Mouse (Mus musculus): ENCODE measurements around the gene Mier1. TPM values are rescaled to one million over a fixed set of nuclear protein-coding genes. Genes with fewer than 3 reads are reported as not detected.
A peak's percentile ranks its signal among the peaks of the same experiment; 100 is the strongest.

The Mier1 gene
- polyA plus RNA-seq, 1 experiment from 2014 or later = 45.5 TPM

GRCm38 (mm10) chr4:103112651-103113050 lies 1.5 kb upstream of the Mier1 start:
- Histone ChIP-seq H3K36me3 (ENCODE audit: control insufficient read depth, insufficient read depth, low read length) (no peaks in the 10 kb centered on the region; the same call in 1 of the 2 replicates), H3K4me3 (ENCODE audit: low read depth, low read length) (peak overlapping the region; percentile 66; the same call in 1 of the 2 replicates), H3K4me2 (ENCODE audit: low read depth, low read length) (peak overlapping the region; percentile 71), H3K9ac (replicated peaks; ENCODE audit: low read depth, low read length) (peak overlapping the region; percentile 8; the same call in 1 of the 2 replicates), H3K27me3 (ENCODE audit: control insufficient read depth, insufficient read depth, low read length) (no peaks in the 10 kb centered on the region; the same call in 1 of the 2 replicates), H3K4me1 (ENCODE audit: control insufficient read depth, insufficient read depth, low read length) (peaks cover 17% of the 10 kb centered on the region), H3K27ac (ENCODE audit: low read depth, low read length) (no peak overlapping the region), H3K9me3 (ENCODE audit: control insufficient read depth, low read length) (no peaks in the 10 kb centered on the region)
- no peak for ATAC-seq (ENCODE audit: low read depth)
- WGBS = 25% methylated on average over 7 of the region's 7 CpGs

- 8% methylated on average over 11 of the region's 11 CpGs for WGBS
Measured at GRCm38 (mm10) chr4:103113402-103113801, 788 bp upstream of the Mier1 start.

GRCm38 (mm10) chr4:103118888-103119228 lies 4.7 kb downstream of the Mier1 start:
- peak overlapping the region; percentile 81 for H3K4me3 ChIP-seq (ENCODE audit: low read depth, low read length)
- H3K27me3 ChIP-seq (ENCODE audit: control insufficient read depth, insufficient read depth, low read length) = no peaks in the 10 kb centered on the region; the same call in 1 of the 2 replicates
- H3K4me1 ChIP-seq (ENCODE audit: control insufficient read depth, insufficient read depth, low read length) = peaks cover 22% of the 10 kb centered on the region
- H3K9ac ChIP-seq (replicated peaks; ENCODE audit: low read depth, low read length) = peak overlapping the region; percentile 82
- WGBS = under 1% methylated on average over 14 of the region's 15 CpGs
- H3K27ac ChIP-seq (ENCODE audit: low read depth, low read length) = peak overlapping the region; percentile 88; the same call in 1 of the 2 replicates
- H3K36me3 ChIP-seq (ENCODE audit: control insufficient read depth, insufficient read depth, low read length) = no peaks in the 10 kb centered on the region; the same call in 1 of the 2 replicates
- no peak; the same call in 1 of the 2 replicates for ATAC-seq (ENCODE audit: low read depth)
- H3K4me2 ChIP-seq (ENCODE audit: low read depth, low read length) = peak overlapping the region; percentile 89
- no peaks in the 10 kb centered on the region for H3K9me3 ChIP-seq (ENCODE audit: control insufficient read depth, low read length)

More at GRCm38 (mm10) chr4:103113402-103113801, 788 bp upstream of the Mier1 start:
- Histone ChIP-seq H3K4me1 (ENCODE audit: control insufficient read depth, insufficient read depth, low read length) (peaks cover 17% of the 10 kb centered on the region), H3K27ac (ENCODE audit: low read depth, low read length) (peak overlapping the region; percentile 99), H3K9me3 (ENCODE audit: control insufficient read depth, low read length) (no peaks in the 10 kb centered on the region), H3K36me3 (ENCODE audit: control insufficient read depth, insufficient read depth, low read length) (no peaks in the 10 kb centered on the region; the same call in 1 of the 2 replicates), H3K9ac (replicated peaks; ENCODE audit: low read depth, low read length) (peak overlapping the region; percentile 72), H3K4me3 (ENCODE audit: low read depth, low read length) (peak overlapping the region; percentile 66), H3K27me3 (ENCODE audit: control insufficient read depth, insufficient read depth, low read length) (no peaks in the 10 kb centered on the region; the same call in 1 of the 2 replicates), H3K4me2 (ENCODE audit: low read depth, low read length) (peak overlapping the region; percentile 71)
- ATAC-seq (ENCODE audit: low read depth) = no peak

GRCm38 (mm10) chr4:103119229-103120027 lies 5.2 kb downstream of the Mier1 start:
- peak overlapping the region; percentile 88 for H3K27ac ChIP-seq (ENCODE audit: low read depth, low read length)
- H3K27me3 ChIP-seq (ENCODE audit: control insufficient read depth, insufficient read depth, low read length) = no peaks in the 10 kb centered on the region
- peak overlapping the region; percentile 82 for H3K9ac ChIP-seq (replicated peaks; ENCODE audit: low read depth, low read length)
- no peaks in the 10 kb centered on the region for H3K9me3 ChIP-seq (ENCODE audit: control insufficient read depth, low read length)
- under 1% methylated on average over 54 of the region's 111 CpGs for WGBS
- peak overlapping the region; percentile 89 for H3K4me2 ChIP-seq (ENCODE audit: low read depth, low read length)
- ATAC-seq (ENCODE audit: low read depth) = peak; percentile 55
- H3K4me1 ChIP-seq (ENCODE audit: control insufficient read depth, insufficient read depth, low read length) = peaks cover 22% of the 10 kb centered on the region
- H3K36me3 ChIP-seq (ENCODE audit: control insufficient read depth, insufficient read depth, low read length) = no peaks in the 10 kb centered on the region; the same call in 1 of the 2 replicates
- peak overlapping the region; percentile 81 for H3K4me3 ChIP-seq (ENCODE audit: low read depth, low read length)

GRCm38 (mm10) chr4:103120028-103120384 lies 5.8 kb downstream of the Mier1 start:
- 19% methylated on average over 4 of the region's 4 CpGs for WGBS
- ATAC-seq (ENCODE audit: low read depth) = no peak
- H3K27me3 ChIP-seq (ENCODE audit: control insufficient read depth, insufficient read depth, low read length) = no peaks in the 10 kb centered on the region
- H3K4me2 ChIP-seq (ENCODE audit: low read depth, low read length) = peak overlapping the region; percentile 89
- H3K9ac ChIP-seq (replicated peaks; ENCODE audit: low read depth, low read length) = peak overlapping the region; percentile 82
- no peaks in the 10 kb centered on the region; the same call in 1 of the 2 replicates for H3K36me3 ChIP-seq (ENCODE audit: control insufficient read depth, insufficient read depth, low read length)
- H3K4me1 ChIP-seq (ENCODE audit: control insufficient read depth, insufficient read depth, low read length) = peaks cover 22% of the 10 kb centered on the region
- peak overlapping the region; percentile 88; the same call in 1 of the 2 replicates for H3K27ac ChIP-seq (ENCODE audit: low read depth, low read length)
- peak overlapping the region; percentile 81 for H3K4me3 ChIP-seq (ENCODE audit: low read depth, low read length)
- no peaks in the 10 kb centered on the region for H3K9me3 ChIP-seq (ENCODE audit: control insufficient read depth, low read length)

- ATAC-seq (ENCODE audit: low read depth) = no peak
Measured at GRCm38 (mm10) chr4:103120395-103120794, 6.2 kb downstream of the Mier1 start.

GRCm38 (mm10) chr4:103120874-103121389 lies 6.7 kb downstream of the Mier1 start:
- H3K4me2 ChIP-seq (ENCODE audit: low read depth, low read length) = peak overlapping the region; percentile 89
- no peaks in the 10 kb centered on the region; the same call in 1 of the 2 replicates for H3K36me3 ChIP-seq (ENCODE audit: control insufficient read depth, insufficient read depth, low read length)
- peaks cover 18% of the 10 kb centered on the region for H3K4me1 ChIP-seq (ENCODE audit: control insufficient read depth, insufficient read depth, low read length)
- H3K27ac ChIP-seq (ENCODE audit: low read depth, low read length) = no peak overlapping the region
- H3K27me3 ChIP-seq (ENCODE audit: control insufficient read depth, insufficient read depth, low read length) = no peaks in the 10 kb centered on the region
- no peak overlapping the region for H3K9ac ChIP-seq (replicated peaks; ENCODE audit: low read depth, low read length)
- ATAC-seq (ENCODE audit: low read depth) = no peak
- WGBS = 90% methylated on average over 9 of the region's 9 CpGs
- H3K9me3 ChIP-seq (ENCODE audit: control insufficient read depth, low read length) = no peaks in the 10 kb centered on the region
- H3K4me3 ChIP-seq (ENCODE audit: low read depth, low read length) = no peak overlapping the region

More at GRCm38 (mm10) chr4:103120395-103120794, 6.2 kb downstream of the Mier1 start:
- Histone ChIP-seq H3K36me3 (ENCODE audit: control insufficient read depth, insufficient read depth, low read length) (no peaks in the 10 kb centered on the region; the same call in 1 of the 2 replicates), H3K27ac (ENCODE audit: low read depth, low read length) (no peak overlapping the region), H3K9ac (replicated peaks; ENCODE audit: low read depth, low read length) (0 out of 2 replicates have a peak overlapping the region, but pooled peaks have one; percentile 82), H3K9me3 (ENCODE audit: control insufficient read depth, low read length) (no peaks in the 10 kb centered on the region), H3K4me1 (ENCODE audit: control insufficient read depth, insufficient read depth, low read length) (peaks cover 20% of the 10 kb centered on the region), H3K27me3 (ENCODE audit: control insufficient read depth, insufficient read depth, low read length) (no peaks in the 10 kb centered on the region), H3K4me3 (ENCODE audit: low read depth, low read length) (peak overlapping the region; percentile 81; the same call in 1 of the 2 replicates), H3K4me2 (ENCODE audit: low read depth, low read length) (peak overlapping the region; percentile 89)
- 48% methylated on average over 3 of the region's 3 CpGs for WGBS

GRCm38 (mm10) chr4:103123086-103123485 lies 8.9 kb downstream of the Mier1 start:
- Histone ChIP-seq H3K9ac (replicated peaks; ENCODE audit: low read depth, low read length) (no peak overlapping the region), H3K27me3 (ENCODE audit: control insufficient read depth, insufficient read depth, low read length) (no peaks in the 10 kb centered on the region), H3K27ac (ENCODE audit: low read depth, low read length) (no peak overlapping the region), H3K36me3 (ENCODE audit: control insufficient read depth, insufficient read depth, low read length) (no peaks in the 10 kb centered on the region), H3K4me3 (ENCODE audit: low read depth, low read length) (no peak overlapping the region), H3K4me1 (ENCODE audit: control insufficient read depth, insufficient read depth, low read length) (peaks cover 18% of the 10 kb centered on the region), H3K9me3 (ENCODE audit: control insufficient read depth, low read length) (no peaks in the 10 kb centered on the region), H3K4me2 (ENCODE audit: low read depth, low read length) (no peak overlapping the region)
- WGBS = 69% methylated on average over 2 of the region's 2 CpGs
- no peak for ATAC-seq (ENCODE audit: low read depth)

- H3K36me3 ChIP-seq (ENCODE audit: control insufficient read depth, insufficient read depth, low read length) = no peaks in the 10 kb centered on the region
- no peaks in the 10 kb centered on the region for H3K27me3 ChIP-seq (ENCODE audit: control insufficient read depth, insufficient read depth, low read length)
- H3K27ac ChIP-seq (ENCODE audit: low read depth, low read length) = no peak overlapping the region
- peaks cover 17% of the 10 kb centered on the region for H3K4me1 ChIP-seq (ENCODE audit: control insufficient read depth, insufficient read depth, low read length)
- ATAC-seq (ENCODE audit: low read depth) = no peak
- H3K4me2 ChIP-seq (ENCODE audit: low read depth, low read length) = no peak overlapping the region
- no peak overlapping the region for H3K9ac ChIP-seq (replicated peaks; ENCODE audit: low read depth, low read length)
- no peak overlapping the region for H3K4me3 ChIP-seq (ENCODE audit: low read depth, low read length)
- no peaks in the 10 kb centered on the region for H3K9me3 ChIP-seq (ENCODE audit: control insufficient read depth, low read length)
Measured at GRCm38 (mm10) chr4:103123606-103124005, 9.4 kb downstream of the Mier1 start.

All from neural tube, embryonic 14.5 days (tissue).